Mouse (Mus musculus) cerebral cortex, adult 2 months (tissue): ENCODE results near the gene Cpeb3.

Source experiments
- whole genome bisulfite sequencing: fragments of 180-500 bp; shearing (Covaris S2); methylation state at CpG from one replicate; pipeline ENCODE4 v1.1.7; 2018; 5-methylcytosine and 5-hydroxymethylcytosine counted together

Gene Cpeb3

DNA sequence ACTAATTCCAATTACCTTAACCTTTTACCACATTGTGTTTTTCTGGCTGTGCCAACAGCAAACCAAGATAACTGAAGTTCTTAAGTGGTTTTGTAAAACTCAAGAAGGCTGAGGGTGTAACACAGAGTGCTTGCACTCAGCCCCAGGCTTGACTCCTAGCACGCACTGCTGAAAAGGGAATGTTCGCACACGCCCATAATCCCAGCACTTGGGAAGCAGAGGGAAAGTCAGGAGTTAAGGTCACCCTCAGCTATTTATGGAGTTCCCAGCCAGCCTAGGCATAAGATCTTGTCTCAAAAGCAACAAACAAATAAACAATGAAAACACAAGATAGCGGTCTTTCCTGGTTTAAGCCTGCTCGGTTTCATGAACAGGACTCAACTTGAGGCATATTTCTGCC is 63.0 kb downstream of the Cpeb3 start:
- WGBS: 92% methylated on average over 5 of the region's 5 CpGs

DNA sequence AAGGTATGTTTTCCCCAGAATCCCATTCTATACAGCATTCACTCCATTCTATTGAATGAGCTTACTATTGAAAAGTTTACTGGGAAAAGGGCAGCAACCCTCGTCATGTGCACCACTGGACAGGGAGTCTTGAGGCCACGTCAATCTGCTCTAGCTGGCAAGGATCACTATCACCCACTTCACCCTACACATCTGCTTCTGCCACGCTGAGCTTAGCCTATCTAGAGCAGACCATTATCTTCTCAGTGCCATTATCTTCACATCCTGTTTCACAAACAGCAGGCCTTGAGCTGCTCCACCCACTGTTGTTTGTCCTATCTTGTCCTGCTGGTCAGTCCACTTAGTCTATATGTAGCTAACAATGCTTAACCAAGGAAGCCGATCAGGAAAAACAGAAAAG is 66.8 kb downstream of the Cpeb3 start:
- WGBS: 54% methylated on average over 4 of the region's 4 CpGs

DNA sequence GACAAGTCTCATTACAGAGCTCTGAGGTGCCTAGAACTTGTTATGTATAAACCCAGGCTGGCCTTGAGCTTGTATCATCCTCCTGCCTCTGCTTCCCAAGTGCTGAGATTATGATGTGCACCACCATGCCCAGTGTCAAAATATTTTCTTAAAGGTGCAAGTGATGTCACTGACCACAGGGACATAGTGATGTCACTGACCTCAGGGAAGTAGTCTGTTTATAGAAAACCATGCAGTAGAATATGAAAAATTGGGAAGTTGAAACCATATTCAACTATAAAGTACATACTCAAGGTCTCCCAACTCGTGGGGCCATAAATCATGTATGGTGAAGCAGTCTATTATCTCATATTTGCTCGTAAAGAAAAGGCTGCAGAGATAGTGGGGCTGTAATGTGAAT is 71.3 kb downstream of the Cpeb3 start:
- WGBS: 64% methylated on average over 2 of the region's 2 CpGs

DNA sequence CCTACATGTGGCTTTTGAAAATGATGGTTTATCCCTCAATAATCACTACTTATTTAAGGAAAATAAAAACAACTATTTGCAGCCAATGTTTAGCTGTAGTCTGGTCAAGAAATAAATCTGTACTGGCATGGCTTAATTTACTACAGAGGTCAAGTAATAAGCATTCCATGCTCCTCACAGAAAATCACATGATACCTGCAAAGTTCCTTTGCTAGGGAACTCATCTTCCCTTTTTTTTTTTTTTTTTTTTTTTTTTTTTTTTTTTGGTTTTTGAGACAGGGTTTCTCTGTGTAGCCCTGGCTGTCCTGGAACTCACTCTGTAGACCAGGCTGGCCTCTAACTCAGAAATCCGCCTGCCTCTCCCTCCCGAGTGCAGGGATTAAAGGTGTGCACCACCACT is 72.9 kb downstream of the Cpeb3 start:
- WGBS: 91% methylated on average over 2 of the region's 2 CpGs

DNA sequence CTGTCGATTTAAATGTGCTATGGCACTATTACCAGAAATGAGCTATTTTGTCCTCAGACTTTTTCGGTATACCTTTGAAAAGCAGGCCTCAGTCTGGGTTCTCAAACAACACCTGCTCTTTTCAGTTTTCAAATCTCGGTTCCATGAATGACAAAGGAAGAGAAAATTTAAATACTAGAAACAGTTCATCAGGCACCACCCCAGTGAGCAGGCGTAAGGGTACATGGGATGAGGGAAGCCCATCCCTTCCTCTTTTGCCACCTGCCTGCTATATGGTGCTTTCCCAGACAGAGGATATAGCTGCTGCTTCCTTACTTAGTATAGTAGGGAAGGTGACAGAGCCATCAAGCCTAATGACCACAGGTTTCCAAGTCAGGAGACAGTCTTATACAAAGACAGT is 74.7 kb downstream of the Cpeb3 start:
- 63% methylated on average over 4 of the region's 4 CpGs for WGBS

DNA sequence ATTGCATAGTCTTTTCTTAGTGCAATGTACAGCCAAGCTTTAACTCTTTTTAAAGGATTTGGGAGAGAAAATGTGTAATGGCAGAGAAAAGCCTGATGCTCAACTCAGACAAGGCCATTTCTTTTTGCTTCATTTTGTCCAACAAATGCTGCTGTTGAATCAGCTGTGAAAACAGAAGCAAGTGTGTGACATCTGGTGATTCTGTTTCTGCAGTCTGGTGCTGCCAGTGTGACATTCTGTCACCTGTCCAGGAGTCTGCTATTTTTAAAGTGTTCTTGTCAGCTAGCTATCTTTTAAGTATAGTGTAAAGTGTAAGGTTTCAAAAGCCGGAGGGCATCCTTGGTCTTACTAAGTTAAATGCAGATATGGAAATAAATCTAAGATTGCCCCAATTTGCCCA is 76.7 kb downstream of the Cpeb3 start:
- 55% methylated on average over 1 of the region's 1 CpGs for WGBS

DNA sequence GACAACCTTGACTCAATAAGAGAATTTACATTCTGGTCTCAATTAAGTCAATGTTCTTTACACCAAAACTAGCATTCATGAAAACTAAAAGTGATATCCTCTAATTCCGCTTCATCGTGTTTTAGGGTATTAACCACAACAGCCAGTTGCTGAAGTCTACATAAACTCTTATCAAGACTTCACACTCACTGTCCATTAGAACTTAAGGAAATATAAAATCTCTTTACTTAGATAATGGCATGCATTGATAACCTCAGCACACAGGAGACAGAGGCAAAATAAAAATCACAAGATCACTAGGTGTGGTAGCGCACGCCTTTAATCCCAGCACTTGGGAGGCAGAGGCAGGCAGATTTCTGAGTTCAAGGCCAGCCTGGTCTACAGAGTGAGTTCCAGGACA is 79.9 kb downstream of the Cpeb3 start:
- 98% methylated on average over 4 of the region's 4 CpGs for WGBS

DNA sequence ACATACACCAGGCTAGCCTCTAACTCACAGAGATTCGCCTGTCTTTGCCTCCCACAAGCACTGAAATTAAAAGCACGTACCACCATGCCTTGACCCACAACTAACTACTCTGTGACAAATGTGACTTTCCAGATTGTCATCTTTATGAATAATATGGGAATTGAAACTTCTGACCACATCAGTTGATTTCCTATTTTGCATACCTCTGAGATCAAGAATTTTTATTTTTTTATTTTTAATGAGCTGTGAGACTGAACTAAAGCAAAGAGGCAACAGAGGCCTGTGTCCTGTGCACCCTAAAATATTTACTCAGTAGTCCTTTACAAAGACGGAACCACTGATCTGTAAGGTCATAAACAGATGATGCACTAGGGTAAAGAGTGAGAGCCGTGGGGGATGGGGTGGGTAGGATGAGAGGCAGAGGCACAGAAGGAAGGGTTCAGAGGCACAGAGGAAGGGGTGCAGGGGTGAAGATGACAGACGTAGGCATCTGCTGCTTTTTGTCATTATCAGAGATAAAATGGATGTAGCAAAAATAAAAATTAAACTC is 81.3 kb downstream of the Cpeb3 start:
- WGBS: 83% methylated on average over 5 of the region's 5 CpGs

DNA sequence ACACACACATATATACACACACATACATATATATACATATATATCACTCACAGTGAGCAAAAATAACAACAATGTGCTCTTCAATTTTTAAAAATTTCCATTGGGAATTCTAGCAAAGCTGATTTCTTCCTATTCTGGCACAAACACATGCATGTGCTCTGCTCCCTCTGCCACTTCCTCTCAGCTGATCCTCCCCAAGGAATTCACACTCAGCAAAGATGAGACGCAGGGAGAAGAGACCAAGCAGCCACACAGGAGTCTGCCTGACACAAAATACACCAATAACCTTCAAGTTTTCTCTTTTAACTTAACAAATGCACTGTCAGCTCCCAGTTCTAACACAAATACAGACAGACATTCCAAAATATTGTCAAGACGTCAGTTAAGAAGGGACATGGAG is 89.1 kb downstream of the Cpeb3 start:
- WGBS: 27% methylated on average over 2 of the region's 2 CpGs

DNA sequence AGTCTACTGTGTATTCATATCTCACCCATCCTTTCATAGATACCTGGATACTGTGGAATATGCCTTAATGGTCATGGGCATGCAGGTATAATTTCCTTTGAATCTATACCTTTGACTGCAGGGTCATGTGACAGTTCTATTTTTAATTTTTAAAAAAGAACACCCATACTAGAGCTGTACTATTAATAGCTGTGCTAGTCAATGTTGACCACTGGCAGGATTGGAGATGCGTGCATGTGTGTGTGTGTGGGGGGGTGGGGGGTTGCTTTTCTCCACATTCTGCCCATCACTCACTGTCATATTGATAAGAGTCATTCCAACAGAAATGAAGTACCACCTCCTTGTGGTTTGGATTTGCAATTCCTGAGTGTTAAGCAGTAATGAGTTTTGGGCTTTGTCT is 92.6 kb downstream of the Cpeb3 start:
- 67% methylated on average over 1 of the region's 1 CpGs for WGBS

DNA sequence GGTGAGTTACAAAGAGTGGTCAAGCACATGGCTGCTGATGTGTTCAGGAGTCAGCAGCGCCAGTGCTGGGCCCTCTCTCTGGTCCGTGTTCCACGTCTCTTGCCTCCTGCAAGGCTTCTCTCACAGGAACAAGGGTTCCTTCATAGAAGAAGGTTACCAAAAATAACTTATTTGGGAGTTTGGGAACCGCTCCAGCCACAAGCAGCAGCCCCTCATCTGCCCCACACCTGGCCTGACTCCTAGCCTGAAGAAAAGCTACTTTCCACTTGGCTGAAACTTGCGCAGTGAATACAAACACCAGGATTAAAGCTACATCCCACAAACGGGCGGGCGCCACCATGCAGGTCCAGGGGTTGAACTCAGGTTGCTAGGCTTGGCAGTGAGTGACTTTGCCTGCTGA is 93.0 kb downstream of the Cpeb3 start:
- 76% methylated on average over 8 of the region's 8 CpGs for WGBS

DNA sequence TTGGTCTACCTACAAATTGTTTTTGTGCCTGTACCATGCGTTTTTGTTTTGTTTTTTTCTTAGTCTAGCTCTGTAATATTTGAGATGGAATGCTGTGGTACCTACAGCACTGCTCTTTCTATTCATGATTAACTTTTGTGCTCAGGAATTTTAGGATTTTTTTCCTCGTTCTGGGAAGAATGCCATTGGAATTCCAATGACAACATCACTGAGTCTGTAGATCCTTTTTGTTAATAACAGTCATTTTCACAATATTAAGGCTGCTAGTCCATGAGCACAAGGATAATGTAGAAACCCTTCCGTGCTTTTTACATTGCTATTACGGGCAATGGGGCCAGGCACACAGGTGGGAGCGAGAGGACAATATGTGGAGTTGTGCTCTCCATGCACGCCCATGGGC is 96.6 kb downstream of the Cpeb3 start:
- 75% methylated on average over 6 of the region's 6 CpGs for WGBS

DNA sequence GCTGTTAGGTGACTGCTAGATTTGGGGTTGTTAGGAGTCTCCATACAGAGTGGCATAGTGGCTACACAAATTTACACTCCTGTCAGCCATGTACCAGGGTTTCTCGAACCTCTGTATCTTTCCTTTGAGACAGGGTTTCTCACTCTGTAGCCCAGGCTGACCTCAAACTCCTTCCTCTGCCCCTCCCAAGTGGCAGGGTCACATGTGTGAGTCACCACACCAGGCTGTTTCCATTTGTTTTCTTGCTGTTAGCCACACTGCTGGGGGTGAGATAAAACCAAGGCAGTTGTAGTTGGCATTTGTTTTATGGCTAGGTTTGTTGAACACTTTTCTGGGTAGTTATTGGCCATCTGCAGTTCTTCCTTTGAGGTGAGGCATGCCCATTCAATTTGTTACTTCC is 97.9 kb downstream of the Cpeb3 start:
- WGBS: 80% methylated on average over 1 of the region's 1 CpGs

DNA sequence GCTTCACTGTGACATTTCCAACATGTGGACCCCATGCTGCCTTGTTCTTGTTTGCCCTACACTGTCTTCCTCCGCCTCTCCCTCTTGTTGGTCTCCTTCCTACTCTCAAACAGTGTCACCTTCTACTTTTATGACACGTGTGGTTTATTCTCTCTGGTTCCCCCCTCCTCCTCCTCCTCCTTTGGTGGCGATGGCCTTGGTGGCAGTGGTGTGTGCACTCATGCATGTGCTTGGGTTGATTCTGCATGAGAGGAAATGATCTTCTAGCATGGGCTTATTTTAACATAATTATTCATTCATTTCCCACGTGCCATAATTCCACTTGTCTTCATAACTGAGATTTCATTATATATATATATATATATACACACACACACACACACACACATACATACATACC is 98.5 kb downstream of the Cpeb3 start:
- WGBS: 76% methylated on average over 4 of the region's 4 CpGs

DNA sequence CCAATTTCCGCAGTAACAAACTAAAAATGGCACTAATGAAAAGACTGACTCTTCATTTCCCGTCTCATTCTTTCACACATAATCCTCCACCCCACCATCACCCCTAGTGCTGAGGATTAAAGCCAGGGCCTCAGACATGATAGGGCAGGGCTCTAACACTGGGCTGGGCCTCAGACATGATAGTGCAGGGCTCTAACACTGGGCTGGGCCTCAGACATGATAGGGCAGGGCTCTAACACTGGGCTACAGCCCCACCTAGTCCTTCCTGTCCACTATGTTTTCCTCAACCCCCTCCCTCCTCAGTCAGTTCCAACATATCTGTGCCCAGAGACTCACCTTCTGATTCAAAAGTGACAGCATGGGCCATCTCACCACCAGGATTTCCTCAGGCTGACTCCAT is 107.7 kb downstream of the Cpeb3 start:
- WGBS: 70% methylated on average over 2 of the region's 2 CpGs

DNA sequence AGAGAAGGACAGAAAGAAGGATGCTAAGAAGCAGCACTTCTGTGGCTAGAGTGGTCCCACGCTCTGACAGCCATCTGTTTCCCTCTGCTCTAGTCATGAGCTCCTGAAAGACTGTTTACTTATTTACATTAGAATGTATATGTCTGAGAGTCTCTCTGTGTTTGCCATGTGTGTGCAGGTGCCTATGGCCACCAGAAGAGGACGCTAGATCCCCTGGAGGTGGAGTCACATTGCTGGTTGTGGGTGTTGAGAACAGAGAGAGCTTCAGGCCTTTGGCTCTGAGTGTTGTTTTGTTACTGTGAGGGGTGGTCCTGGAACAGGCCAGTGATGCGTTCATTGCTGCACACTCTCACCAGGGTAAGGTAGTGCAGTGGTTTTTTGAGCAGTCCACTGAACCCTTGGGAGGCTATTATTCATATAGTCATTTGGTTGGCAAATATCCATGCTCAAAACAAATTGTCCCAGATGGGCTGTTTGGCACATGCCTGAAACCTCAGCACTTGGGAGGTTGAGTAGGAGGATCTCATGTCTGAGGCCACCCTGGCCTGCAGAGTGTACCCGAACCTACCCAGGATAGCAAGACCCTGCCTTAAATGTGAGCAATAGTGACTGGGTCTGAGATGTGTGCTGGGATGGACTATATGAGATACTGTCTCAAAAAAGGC is 112.6 kb downstream of the Cpeb3 start:
- 70% methylated on average over 4 of the region's 4 CpGs for WGBS

DNA sequence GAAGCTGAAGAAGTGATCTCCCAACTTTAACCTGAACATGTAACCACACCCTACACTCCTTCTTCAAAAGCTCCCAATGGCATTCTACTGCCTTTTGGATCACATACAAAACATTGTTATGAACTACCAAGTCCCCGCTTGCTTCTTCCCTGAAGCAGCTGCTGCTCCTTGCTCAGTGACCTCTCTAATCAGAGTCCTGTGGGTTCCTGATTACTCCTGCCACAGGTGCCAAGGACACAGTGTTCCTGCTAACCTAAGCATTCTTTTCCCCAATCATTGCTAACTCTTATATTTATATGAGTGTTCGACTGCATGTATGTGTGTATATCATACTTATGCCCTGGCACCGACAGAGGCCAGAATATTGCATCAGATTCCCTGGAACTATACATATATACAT is 115.2 kb downstream of the Cpeb3 start:
- WGBS: 81% methylated on average over 3 of the region's 3 CpGs

DNA sequence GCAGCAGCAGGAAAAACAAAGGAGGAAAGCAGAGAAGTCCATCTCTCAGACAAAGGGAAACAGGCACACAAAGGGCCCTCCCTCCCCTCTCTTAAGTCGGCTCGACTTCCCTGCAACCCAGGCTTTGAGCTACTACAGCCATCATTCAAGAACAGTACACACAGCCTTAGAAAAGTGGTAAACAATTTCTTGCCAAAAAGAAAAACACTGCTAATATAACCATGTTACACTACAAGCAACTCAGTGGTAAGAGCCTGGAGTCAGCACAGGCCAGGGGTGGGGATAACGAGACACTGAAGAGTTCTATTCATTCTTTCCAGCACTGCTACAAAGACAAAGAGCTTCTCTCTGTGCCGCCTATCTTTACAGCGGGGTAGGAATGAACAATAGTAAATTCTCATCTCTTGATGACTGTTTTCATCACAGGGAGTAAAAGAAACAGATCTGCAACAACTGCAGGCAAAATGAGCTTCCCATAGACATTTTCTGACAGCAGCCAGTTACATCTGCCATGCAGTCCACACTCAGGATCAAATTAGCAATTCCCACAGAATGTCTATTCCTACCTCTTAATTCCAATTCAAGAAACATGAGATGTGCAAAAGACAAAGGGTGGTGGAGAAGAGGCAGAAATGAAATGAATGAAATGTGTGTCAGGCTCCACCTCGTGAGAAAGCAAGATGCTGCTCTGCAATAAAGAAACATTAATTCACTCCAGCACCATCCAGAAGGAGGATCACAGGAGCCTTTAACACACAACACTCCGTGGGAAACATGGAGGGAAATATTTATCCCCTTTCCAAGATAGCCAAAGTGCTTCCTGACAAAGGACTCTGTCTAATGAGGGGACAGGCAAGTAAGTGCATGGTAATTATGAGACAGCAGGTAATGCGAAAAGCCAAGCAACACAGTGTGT is 118.0 kb downstream of the Cpeb3 start:
- 21% methylated on average over 8 of the region's 8 CpGs for WGBS

DNA sequence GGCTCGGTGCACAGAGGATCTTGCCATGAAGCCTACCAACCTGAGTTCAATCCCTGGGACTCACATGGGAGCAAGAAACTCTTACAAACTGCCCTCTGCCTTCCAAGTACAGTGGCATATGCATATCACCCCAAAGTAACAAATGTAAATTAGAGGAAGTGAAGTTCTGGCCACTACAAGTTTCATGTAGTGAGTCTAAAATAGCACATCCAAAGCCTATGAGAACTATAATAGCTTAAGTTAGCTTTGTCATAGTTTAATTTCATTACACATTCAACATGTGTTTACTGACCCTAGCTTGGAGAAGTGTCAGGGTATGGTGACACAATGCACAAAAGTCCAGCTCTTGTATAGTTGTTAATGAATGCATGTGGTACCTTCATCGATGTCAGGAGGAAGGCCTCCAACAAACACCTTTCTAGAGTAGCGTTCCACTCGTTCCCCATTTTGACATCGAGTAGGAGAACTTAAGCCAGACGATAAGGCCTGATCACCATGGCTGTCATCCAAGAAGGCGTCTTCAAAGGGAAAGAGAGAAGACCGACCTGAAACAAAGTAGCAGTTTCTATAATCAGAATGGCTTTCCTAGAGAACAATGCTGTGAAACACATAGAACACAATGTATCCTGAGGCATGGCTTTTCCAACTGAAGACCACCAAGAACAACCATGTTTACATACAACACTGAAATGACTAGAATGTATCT is 120.2 kb downstream of the Cpeb3 start:
- 64% methylated on average over 8 of the region's 8 CpGs for WGBS

DNA sequence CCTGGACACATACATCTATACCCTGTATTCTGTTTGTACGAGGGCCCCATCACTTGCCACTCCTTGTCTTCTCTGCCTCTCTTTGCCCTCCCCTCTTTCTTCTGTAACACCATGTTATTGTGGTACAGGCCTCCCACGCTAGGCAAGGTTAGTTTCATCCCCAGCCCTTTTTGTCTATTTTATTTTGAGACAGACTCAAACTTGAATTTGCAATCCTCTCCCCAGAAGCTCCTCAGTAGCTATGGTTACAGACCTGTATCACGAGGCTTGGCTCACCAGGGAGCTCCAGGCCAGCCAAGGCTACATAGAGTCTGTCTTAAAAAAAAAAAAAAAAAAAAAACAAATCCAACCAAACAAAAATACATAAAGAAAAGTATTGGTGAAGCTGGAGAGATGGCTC is 123.9 kb downstream of the Cpeb3 start:
- 39% methylated on average over 3 of the region's 3 CpGs for WGBS

DNA sequence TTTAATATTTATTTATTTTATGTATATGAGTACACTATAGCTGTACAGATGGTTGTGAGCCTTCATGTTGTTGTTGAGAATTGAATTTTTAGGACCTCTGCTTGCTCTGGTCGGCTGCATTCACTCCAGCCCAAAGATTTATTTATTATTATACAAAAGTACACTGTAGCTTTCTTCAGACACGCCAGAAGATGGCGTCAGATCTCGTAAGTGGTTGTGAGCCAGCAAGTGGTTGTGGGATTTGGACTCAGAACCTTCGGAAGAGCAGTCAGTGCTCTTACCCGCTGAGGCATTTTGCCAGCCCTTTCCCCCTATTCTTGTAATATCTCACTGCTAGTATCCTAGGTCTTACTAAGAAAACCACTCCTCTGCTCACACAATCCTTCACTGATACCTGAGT is 126.9 kb downstream of the Cpeb3 start:
- 49% methylated on average over 6 of the region's 6 CpGs for WGBS

DNA sequence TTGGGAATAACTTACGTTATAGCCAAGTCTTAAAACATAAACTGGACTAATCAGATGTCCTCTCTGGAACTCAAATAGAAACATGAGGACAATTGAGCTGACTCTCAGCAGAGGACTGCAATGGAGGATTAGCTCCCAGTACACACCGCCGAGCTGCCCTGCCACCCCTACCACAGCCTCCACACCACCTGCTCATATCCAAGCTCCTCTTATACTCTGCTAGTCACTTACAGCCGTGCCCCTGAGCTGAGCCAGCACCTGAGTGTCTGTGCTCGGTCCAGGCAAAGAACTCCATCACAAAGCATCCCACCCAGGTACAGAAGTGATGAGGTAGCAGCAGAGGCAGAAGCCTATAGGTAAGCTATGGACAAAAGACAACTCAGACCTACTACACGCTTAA is 129.2 kb downstream of the Cpeb3 start:
- WGBS: 53% methylated on average over 6 of the region's 6 CpGs
